Mouse (Mus musculus): ENCODE measurements around the gene Cphx1.
"Not testable (repeated sequence)": the region's sequence is repeated elsewhere in the genome, so short reads cannot be mapped to it uniquely, and the experiment has no call there.

GRCm38 (mm10) chr14:25978371-25979241, 40.5 kb downstream of the Cphx1 start, which contains the start of gene Duxbl1:
- not testable (repeated sequence) for TF ChIP-seq GATA1, TAL1 (IDR thresholded peaks at IDR 0.05; ENCODE audit: low read length)

Measured in erythroblast, embryonic 14.5 days (primary cell).